Mouse (Mus musculus): ENCODE measurements around the gene Lat.

The Lat gene

DNA sequence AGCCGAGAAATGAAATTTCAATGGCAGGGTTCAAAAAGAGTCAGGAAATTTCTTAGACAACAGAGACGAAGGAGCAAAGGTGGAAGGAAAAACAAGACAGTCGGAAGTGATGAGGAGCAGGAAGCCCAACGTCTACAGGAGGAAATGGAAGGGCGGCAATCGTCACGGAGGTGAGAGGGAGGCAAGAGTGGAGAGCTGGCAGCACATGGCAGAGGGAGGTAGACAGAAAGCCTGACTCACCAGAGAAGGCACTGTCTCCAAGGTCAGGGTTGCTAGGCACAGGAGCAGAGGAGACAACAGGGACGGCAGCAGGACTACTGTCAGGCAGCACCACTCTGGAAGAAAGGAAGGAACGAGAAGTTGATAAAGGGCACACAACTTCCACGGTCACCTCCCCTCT lies 1.7 kb downstream of the Lat start:
- in situ Hi-C loops (cut with MboI, MseI), result loop anchor here (5.0 kb wide), 1 partner anchor 35 kb away; no protein-coding TSS in a partner anchor

- in situ Hi-C loops (cut with MboI, MseI), result no loop called here
Observed at GRCm38 (mm10) chr7:126363038-126363437, 6.3 kb downstream of the Lat start.

DNA sequence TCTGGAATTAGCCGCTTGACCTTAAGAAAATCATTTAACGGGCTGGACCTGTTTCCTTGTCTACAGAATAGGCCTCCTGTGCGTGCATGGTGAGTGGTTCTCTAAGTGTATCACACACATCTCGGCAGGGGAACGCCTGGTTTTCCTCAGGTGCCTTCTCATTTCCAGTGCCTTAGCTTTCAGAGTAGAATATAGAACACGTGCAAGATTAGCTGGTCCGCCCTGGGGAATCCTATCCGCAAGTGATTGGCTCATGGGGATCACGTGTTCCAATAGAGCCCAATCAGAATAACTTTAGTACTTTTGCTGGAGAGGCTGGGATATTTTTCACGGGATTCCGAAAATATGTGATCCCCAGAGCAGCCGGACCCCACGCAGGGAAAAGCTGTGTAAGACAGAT lies 10.3 kb downstream of the Lat start:
- in situ Hi-C loops (cut with MboI, MseI), result loop anchor here (10.0 kb wide), 1 partner anchor 754 kb away; the partner anchor contains the start of gene Il21r

DNA sequence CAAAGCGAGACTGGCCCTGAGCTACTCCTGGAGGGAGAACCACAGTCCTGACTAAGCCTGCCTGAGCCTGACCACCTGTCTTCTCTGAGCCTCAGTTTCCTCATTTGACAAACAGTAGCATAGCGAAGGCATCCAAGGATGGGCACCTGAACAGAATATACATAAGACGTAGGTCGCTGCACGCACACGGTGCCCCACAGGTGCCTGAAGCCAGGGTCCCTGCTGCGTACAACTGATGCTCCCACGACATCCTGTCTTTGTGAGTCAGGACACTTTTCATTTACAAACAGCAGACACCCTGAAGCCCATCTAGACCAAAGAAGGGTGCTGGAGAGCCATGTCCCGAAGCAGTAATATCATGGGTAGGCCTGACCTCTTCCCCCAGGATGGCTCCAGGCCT lies 11.0 kb downstream of the Lat start:
- in situ Hi-C loops (cut with MboI, MseI), result loop anchor here (10.0 kb wide), 1 partner anchor 754 kb away; the partner anchor contains the start of gene Il21r

DNA sequence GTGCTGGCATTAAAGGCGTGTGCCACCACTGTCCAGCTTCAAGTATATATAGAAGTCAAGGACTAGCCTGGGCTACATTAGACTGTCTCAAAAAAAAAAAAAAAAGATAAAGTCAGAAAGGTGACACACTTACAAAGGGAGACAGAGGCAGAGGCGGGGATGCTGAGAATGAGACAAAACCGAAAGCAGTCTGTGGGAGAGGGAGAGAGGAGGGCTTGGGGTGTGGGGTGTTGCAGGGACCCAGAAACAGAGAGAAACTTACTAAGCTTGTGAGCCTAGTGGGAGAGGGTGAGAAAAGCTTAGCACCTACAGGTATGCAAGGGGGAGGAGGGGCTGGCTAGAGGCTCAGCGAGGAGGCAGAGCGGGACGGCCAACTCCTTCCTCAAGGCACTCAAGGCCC lies 11.5 kb downstream of the Lat start:
- in situ Hi-C loops (cut with MboI, MseI), result loop anchor here (10.0 kb wide), 1 partner anchor 753 kb away; the partner anchor contains the start of gene Il21r

DNA sequence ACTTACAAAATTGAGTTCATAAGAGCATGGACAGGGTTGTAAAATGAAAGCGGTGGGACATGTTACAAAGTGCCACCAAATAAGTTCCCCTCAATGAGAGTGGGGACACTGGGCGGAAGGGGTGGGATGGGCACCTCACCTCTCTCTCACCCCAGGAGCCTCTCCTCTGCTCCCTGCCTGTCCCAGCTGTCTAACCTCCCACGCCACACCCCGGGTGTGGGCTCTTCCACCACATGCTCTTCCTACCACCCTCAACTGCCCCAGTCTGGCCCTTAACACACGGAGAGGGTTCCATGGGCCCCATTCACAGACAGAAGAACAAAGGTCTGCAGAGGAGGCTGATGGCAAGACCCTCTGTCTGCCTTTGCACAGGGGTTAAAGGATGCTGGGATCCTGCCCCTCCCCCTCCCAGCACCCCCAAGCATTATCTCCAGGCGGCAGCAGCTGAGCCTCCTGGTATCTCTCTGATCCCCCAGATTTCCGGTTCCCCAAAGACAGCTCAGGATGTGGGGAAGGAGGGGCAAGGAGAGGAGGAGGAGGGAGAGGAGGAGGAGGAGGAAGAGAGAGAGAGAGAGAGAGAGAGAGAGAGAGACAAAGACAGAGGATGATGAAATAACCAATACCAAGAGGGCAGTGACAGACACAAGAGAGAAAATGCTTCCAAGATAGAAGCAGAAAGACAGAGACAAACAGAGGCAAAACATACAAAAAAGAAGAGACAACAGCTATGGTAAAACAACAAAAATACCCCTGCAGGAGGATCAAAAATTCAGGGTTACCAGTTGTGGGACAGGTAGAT lies 12.4 kb downstream of the Lat start:
- in situ Hi-C loops (cut with MboI, MseI), result loop anchor here (10.0 kb wide), 1 partner anchor 752 kb away; the partner anchor contains the start of gene Il21r

DNA sequence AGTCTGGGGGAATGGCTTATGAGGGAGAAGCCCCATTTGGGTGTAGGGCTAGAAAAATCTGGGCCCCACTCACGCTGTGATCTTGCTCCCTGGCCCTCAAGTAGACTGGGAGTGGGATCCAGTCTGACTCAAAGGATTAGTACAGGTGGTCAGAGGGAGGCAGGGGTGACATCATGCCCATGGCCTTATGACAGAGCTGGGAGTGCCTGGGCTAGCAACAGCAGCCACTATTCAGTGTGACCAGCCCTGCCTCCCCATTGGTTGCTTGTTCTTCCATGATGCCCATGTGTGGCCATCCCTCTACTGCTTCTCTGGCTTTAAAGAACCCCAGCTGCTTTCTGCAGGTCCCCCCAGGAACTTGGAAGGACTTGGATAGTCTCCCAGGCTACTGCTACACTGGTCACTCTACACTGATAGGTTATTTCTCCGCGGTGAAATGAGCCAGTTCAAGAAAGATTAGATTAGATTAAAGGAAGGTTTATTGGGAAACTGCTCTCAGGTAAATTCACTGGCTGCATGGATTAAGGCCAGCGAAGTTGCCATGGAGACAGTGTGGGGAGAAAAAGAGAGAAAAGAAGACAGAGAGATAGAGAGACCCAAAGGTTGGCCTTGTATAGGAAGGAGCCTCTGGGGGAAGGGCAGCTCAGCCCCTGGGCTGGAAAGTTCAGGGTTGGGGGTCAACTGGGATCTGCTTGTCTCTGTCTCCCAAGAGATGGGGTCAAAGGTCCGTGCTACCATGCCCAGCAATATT lies 13.3 kb downstream of the Lat start:
- in situ Hi-C loops (cut with MboI, MseI), result loop anchor here (10.0 kb wide), 1 partner anchor 751 kb away; the partner anchor contains the start of gene Il21r

- in situ Hi-C loops (cut with MboI, MseI), result loop anchor here (10.0 kb wide), 1 partner anchor 750 kb away; the partner anchor contains the start of gene Il21r
Observed at GRCm38 (mm10) chr7:126354738-126355614, 14.4 kb downstream of the Lat start.

DNA sequence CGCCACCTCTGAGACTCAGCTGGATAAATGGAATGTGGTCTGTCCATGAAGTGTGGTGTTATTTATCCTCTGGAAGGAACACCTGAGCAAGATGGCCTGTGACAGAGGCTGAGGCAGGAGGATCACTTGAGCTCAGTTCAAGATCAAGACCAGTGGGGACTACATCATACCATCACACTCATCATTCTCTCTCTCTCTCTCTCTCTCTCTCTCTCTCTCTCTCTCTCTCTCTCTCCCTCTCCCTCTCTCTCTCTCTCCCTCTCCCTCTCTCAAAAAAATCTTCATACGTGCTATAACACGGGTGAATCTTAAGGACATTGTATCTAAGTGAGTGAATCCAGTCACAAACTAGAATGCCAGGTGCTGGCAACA lies 15.4 kb downstream of the Lat start:
- in situ Hi-C loops (cut with MboI, MseI), result loop anchor here (10.0 kb wide), 1 partner anchor 749 kb away; the partner anchor contains the start of gene Il21r

DNA sequence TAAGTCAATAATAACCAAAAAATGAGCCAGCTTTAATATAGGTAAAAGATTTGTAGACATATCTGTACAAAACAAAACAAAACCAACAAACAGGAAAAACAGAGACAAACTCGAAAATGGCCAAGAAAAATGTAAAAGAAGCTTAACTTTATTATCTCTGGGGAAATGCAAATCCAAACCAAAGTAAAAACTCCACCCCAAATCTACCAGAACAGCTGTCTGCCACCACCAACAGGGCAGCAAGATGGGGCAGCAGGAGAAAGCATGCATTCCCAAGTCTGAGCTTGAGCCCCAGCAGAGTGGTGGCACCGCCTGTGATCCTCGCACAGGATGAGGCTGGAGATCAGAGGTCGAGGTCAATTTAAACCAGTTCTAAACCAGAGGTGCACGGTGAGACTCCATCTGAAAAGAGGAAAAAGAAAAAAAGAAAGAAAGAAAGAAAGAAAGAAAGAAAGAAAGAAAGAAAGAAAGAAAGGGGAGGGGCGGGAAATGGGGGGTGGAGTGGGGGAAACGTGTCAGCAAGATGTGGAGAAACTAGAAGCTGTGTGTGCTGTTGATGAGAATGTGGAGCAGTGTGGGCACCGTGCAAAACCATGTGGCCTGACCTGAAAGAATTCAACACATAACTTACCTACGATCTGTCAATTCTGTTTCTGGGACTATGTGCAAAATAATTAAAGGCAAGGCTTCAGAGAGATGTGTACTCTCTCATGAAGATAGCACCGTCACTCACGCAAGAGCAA lies 15.9 kb downstream of the Lat start:
- in situ Hi-C loops (cut with MboI, MseI), result loop anchor here (10.0 kb wide), 1 partner anchor 749 kb away; the partner anchor contains the start of gene Il21r

DNA sequence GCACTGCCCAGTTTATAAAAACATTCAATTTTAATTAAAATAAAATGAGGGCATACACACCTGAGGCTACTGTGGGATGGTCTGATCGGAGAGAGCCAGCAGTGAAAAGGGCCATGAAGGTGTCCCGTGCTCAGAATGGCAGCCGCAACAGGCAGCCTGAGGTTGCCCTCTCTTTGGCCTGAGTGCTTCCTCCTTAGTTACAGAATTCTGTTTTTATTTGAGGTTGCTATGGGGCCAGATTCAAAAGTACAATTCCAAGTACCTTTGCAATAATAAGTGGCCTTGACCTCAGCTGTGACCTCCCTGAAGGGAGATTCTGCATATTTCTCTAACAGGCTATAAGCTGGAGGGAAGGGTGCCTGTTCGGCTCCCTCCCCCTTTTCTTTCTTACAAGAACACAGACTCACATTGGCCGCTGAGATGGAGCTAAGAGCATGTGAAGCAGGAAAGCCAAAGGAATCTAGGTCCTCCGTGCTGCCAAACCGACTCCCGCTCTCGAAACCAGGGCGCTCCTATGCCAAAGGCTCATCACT lies 17.9 kb downstream of the Lat start:
- in situ Hi-C loops (cut with MboI, MseI), result loop anchor here (10.0 kb wide), 1 partner anchor 747 kb away; the partner anchor contains the start of gene Il21r

DNA sequence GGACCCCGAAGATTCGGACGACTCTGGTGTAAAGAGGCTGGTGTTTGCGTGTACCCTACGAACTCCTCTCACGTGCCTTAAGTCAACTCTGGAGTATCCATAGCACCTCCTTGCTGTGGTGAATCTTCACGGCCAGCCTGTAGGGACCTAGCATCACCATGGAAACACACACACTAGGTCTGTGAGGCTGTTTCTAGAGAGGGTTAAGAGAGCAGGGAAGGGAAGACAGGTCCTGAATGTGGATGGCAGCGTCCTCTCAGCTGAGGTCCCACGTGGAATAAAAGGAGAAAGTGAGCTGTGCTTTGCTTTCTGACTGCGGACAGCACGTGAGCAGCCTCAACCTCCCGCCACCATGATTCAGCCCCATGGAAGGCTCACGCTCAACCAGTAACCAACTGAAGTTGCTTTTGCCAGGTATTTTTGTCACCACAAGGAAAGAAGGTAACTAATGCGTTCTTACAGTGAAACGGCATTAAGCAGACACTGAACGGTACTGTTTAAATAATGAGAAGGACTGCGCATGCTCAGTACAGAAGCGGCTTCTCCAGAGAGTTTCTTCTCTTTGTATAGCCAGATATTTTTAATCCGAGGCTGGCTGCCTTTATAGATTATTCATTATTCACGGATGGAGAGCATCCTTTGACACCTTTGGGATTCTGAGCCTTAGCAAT lies 18.5 kb downstream of the Lat start:
- in situ Hi-C loops (cut with MboI, MseI), result loop anchor here (10.0 kb wide), 1 partner anchor 746 kb away; the partner anchor contains the start of gene Il21r

DNA sequence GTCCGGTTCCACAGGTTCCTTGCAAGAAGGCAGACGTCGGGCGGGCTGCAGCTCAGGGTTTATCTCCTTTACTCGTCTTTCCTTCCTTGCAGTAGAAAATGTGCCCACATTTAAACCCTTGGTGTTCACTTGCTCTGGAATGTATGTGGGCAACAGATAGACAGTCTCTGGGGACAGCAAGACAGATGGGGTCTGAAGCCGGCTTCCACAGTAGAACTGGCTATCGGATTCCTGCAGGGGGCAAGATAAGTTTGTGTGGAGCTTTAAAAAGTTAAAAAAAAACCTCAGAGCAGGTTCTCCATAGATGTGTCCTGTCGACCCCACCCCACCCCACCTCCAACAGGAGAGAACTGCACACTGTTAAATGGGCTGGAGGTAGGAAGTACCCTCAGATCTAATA lies 21.1 kb downstream of the Lat start:
- in situ Hi-C loops (cut with MboI, MseI), result no loop called here

GRCm38 (mm10) chr7:126347098-126347497 lies 22.3 kb downstream of the Lat start:
- in situ Hi-C loops (cut with MboI, MseI), result no loop called here

DNA sequence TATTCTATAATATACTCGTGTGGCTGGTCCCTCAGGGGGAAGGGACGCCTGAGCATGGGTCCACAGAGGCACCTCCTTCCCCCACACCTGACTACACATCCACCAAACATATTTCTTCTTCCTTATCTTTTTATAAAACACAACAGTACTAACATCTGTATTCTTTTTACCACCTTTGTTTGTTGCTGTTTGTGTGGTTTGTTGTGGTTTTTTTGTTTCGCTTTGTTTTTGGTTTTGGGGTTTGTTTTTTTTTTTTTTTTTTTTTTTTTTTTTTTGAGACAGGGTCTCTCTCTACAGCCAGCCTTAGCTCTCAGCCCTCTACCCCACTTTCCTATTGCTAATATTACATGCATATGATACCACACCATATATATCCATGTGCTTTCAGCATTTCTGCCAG lies 23.4 kb downstream of the Lat start:
- in situ Hi-C loops (cut with MboI, MseI), result no loop called here

DNA sequence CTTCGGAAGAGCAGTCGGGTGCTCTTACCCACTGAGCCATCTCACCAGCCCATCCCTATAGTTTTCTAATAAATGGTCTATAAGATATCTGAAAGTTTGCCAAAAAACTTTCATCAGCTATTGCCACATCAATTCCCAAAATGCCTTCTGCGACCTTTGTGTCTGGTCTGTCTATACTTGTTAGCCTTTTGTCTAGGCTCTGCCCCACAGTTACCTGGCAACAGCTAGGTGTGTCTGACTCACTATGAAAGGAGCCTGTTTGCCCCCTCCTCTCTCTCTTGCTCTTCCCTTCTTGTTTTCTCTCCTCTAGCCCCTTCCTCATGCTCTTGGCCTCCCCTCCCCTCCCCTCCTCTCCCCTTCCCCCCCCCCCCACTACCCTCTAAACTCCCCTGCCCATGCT lies 23.8 kb downstream of the Lat start:
- in situ Hi-C loops (cut with MboI, MseI), result no loop called here

GRCm38 (mm10) chr7:126340896-126341295 lies 28.5 kb downstream of the Lat start:
- in situ Hi-C loops (cut with MboI, MseI), result no loop called here

- in situ Hi-C loops (cut with MboI, MseI), result no loop called here
Observed at GRCm38 (mm10) chr7:126340206-126340618, 29.2 kb downstream of the Lat start.

DNA sequence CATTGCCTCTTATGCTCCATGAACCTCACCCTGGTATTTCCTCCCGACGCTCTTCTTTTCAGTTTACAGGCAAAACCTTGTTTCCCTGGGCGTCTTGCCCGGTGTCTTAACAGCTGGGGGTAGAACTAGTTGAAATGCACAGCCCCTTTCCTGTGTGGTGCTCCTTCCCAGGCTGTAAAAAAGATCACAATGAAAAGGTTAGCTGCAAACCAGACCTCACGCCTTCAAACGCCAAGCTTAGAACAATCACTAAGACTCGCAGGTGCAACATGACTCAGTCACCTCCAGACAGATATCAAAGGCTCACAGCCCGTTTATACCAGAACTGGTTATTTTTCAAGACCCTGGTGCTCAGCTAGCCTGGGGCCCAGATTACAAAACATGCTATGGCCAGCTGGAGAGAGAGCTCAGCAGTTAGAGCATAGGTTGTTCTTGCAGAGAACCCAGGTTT lies 29.8 kb downstream of the Lat start:
- in situ Hi-C loops (cut with MboI, MseI), result no loop called here

DNA sequence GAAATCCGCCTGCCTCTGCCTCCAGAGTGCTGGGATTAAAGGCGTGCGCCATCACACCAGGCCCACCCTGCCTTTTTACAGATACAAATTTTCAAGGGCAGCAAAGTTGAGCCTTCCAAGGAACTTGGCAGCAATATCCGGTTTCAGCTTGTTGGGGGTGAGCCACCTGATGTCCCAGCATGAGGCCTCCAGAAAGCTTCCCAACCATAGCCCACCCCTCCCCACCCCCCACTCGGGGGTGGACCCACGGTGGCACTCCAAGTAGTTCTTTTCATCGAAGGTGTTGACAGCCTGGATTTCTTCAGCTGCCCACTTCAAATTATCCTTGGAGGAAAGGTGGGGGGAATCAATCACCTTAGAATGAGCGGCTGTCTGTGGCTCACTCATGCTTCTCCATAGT lies 30.5 kb downstream of the Lat start:
- in situ Hi-C loops (cut with MboI, MseI), result no loop called here

Data from T-helper 1 cell (primary cell).